Mouse (Mus musculus) neutrophil, adult 5-6 weeks (primary cell): ENCODE results near the gene Dhx57. TPM values are rescaled to one million over a fixed set of nuclear protein-coding genes. Genes with fewer than 3 reads are reported as not detected.
"Not testable (repeated sequence)": the region's sequence is repeated elsewhere in the genome, so short reads cannot be mapped to it uniquely, and the experiment has no call there.

Experiments
- ATAC-seq: fragments of 151-379, 151-347 bp; 2 replicates; pipeline ENCODE4 v1.8.0; 2017; ENCODE audit warnings: mild to moderate bottlenecking, moderate TSS enrichment; ENCODE audit not compliant: insufficient number of reproducible peaks, poor library complexity, low FRiP score, severe bottlenecking; ENCODE audit errors: extremely low read depth
- total RNA-seq: library from RNA; stranded (forward); fragments of 200-1000 nt; gene quantifications from 2 replicates; pipeline ENCODE4 v1.2.3, GENCODE M21; 2017

The Dhx57 gene
- total RNA-seq, 1 experiment from 2014 or later, result 74.3 TPM

DNA sequence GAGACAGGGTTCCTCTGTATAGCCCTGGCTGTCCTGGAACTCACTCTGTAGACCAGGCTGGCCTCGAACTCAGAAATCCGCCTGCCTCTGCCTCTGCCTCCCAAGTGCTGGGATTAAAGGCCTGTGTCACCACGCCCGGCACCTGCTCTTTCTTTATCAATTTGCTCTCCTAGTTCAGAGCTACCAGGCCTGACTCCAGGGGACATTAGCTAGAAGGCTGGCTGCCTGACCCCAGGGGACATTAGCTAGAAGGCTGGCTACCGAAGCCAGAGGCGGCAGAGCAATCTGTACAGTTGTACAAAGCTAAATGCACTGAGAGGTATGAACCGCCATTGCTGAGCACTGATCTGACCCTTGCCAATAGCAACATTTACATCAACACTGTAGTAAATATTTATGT, 19.7 kb downstream of the Dhx57 start:
- not testable (repeated sequence) for ATAC-seq

DNA sequence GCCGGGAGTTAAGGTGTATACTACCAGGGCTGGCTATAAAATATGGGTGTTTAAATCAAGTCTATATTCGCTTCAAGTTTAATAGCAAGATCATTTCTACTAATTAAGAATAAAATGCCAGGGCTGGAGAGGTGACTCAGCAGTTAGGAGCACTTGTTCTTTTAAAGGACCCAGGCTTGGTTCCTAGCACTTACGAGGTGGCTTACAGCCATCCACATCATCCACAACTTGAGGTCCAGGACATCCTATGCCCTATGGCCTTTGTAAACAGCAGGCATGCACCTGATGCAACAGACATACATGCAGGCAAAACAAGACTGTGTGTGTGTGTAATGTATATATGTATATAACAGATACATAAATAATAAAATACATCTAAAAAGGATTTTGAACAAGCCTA, 22.1 kb downstream of the Dhx57 start:
- no peak for ATAC-seq

DNA sequence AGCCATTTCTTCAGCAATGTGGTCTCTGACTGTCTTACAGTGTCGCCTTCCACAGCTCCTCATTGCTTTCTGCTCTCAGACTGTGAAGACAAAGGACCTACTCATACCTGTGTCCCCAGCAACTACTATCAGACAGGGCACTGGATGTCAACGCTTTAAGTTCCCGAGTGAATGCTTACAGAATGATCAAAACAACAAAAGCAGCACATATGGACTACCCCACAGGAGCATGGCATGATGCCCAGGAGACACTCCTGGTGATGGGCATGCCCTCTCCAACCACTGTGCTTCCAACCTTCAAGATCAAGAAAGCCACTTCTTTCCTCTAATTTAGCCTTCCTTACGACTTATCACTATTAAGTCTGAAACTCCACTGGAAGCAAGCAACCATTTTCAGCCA, 23.2 kb downstream of the Dhx57 start:
- no peak for ATAC-seq

DNA sequence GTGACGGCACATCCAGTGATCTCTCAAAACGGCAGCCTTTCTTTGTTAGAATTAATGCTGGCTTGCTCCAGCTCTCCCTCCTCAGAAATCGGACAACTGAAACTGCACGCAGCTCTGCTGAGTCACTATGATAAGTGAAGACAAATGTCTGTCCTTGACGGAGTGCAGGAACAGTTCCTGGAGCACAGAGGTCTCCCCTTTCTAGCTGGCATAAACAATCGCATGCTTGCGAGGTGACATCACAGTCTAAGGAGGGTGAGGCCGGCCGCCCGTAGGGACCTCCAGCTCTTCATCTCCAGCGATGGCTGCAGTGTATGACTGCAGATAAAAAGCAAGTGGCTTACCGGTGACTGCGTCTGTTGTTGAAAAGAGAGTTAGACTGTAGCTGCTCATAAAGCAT, 35.1 kb downstream of the Dhx57 start:
- ATAC-seq, result no peak

DNA sequence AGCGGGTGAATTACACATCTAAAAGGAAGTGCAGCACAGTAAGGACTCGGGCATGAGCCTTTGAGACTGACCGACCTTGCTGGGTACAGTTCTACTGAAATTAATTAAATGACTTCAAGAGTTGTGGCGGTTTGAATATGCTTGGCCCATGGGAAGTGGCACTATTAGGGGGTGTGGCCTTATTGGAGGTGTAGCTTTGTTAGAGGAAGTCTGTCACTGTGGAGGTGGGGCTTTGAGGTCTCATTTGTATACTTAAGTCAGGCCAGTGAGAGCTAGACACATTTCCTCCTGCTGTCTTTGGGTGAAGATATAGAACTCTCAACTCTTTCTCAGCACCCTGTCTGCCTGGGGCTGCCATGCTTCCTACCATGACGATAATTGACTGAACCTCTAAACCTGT, 35.9 kb downstream of the Dhx57 start:
- no peak for ATAC-seq

DNA sequence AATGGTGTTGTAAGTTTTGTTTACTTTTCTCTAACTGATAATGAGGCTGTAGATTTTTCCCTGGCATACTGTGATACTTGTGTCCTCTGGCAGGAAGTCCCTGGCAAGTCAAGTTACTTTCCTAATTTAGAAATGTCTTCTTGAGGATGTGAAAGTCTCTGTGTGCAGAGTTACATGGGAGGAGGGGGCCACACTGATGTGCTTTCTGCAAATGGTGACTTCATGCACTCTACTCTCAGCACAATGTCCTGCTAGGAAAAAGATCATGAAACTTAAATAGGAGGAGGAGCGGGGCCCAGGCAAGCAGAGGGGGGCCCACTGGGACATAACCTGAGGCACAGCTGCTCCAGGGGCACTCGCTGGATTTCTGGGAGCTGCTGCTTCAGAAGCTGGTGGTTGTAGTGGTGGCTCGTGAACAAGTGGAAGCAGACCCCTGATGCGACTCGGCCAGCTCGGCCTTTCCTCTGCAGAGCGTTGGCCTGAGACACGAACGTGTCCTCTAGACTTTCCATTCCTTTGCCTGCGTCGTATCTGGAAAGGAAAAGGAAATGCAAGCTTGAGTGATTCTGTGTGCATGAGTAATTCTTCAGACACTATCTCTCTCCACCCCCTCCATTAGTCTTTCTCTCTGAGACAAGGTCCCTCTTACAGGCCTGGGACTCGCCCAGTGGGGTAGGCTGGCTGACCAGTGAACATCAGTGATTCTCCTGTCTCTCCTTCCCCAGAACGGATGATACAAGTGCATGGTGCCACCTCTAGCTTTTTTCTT, 37.3 kb downstream of the Dhx57 start:
- 0 out of 2 replicates have a peak, but pooled peaks have one; percentile 23 for ATAC-seq

DNA sequence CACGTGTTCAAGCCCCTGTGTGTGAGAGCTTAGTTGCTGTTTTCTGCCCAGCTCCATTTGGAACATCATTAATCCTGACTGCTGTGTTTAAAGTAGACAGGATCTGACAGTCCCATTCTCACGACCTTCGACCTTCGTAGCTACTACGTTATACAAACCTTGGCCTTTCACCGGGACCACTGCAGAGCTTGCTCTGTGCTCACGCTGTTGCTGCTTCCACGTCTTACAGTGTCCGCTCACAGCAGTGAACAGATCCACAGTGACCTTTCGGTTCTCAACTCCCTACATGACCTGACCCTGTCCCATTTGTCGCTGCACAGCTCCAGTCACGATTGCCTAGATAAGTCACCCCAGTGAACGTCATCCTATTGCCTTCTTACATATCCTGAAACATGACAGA, 47.2 kb downstream of the Dhx57 start:
- no peak for ATAC-seq

DNA sequence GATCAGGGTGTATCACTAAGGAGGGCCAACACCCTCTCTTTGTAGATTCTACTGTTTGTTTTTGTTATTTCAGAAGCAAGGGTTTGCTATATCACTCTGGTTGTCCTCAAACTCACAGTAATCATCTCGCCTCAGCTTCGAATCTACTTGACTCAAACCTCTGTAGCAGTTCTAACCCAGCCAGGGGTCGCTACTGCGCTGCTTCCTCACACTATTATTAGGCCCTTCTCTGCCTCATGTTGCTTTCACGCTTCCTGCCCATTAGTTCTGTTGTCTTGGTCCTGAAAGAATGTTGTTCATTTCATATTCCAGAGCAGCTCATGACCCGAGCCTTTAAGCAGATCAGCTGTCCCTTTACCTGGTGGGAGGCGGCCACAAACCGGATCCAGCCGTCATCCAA, 48.7 kb downstream of the Dhx57 start:
- ATAC-seq, result no peak

DNA sequence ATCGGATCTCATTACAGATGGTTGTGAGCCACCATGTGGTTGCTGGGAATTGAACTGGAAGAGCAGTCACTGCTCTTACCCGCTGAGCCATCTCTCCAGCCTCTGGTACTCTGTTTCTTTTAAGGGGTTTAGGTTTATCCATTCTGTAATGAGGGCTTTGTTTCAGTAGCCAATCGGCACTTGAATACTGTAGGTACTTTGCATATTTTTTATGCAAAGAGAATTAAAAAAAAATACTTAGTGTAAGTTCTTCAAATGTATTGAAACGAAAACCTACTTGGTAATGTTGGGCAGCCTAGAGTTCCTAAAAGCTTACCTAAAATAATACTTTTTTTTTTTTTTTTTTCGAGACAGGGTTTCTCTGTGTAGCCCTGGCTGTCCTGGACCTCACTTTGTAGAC, 52.8 kb downstream of the Dhx57 start:
- ATAC-seq, result 0 out of 2 replicates have a peak, but pooled peaks have one; percentile 20

DNA sequence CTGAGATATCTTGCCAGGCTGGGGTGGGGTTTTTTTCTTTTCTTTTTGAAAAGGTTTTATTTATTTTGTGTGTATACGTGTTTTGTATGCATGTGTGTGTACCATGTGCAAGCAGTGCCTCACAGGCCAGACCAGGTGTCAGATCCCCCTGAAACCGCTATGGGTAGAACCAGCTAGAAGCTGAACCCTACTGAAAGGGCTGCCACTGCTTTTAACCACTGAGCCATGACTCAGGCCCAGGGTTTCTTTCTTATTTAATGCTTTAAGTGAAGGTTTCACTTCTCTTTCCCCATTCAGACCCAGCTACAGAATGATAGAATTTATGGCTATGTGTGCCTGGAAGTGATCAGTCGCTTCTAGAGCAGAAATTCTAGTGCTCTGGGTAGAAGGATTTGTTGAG, 53.5 kb downstream of the Dhx57 start:
- peak; percentile 84 for ATAC-seq

DNA sequence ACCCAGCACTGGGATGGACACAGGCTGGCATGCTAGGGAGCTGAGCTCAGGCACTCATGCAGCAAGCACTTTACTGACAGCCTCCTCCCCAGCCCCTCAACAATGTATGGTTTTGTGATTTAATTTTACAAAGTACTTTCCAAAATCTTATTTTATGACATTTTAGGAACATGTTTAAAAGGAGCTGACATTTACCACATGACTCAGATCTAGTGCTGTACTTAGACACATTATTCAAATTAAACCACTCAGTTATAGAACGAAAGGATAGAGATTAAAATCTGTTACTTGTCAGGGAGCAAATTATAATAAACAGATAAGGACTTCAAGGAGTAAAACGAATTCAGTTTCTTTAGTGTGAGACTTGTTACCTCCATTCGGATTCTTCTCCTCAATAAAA, 54.8 kb downstream of the Dhx57 start:
- no peak for ATAC-seq

DNA sequence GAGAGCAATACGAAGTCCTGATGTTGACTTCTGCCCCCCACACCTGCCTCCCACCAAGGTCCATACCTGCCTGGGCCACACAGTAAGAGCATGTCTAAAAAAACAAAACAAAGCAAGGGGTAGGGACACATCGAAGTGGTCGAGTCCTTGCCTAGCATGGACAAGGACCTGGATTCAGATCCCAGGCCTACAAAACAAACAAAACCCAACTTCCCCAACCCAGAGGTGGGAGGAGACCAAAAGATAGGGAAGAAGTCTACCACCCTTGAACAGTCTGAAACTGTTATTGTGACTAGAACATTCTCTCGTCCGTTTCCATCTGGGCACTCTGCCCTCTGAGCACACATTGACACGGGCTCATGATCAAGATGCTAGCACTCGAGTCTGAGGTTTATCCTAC, 55.9 kb downstream of the Dhx57 start:
- no peak for ATAC-seq

DNA sequence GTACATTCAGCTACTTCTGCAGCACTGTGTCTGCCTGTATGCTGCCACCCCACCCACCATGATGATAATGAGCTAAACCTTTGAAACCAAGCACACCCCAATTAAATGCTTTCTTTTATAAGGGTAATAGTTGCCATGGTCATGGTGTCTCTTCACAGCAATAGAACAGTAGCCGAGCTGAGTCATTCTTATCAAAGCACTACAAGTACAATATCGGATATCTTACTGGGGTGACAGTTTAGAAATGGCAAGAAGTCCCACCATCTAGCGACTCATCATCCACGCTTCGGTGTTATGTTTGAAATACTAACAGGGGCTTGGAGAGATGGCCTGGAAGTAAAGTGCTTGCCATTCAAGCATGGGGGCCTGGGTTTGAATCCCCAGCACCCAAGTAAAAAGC, 56.4 kb downstream of the Dhx57 start:
- ATAC-seq, result no peak

DNA sequence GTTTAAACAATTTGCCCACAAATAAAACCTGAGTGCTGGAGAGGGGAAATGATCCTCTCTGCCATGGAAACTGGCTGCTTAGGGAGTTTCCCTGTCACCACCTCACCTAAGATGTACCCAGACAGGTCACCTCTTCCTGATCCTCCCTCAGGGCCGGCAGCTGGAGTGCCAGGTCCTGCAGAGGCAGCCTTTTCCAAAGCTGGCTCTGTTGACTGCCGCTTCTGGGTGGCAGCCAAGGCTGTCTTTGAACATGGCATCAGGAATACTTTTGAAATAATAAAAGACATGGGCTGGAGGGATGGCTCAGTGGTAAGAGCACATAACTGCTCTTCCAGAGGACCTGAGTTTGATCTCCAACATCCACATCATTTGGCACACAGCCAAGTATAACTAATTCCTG, 60.9 kb downstream of the Dhx57 start:
- no peak for ATAC-seq

DNA sequence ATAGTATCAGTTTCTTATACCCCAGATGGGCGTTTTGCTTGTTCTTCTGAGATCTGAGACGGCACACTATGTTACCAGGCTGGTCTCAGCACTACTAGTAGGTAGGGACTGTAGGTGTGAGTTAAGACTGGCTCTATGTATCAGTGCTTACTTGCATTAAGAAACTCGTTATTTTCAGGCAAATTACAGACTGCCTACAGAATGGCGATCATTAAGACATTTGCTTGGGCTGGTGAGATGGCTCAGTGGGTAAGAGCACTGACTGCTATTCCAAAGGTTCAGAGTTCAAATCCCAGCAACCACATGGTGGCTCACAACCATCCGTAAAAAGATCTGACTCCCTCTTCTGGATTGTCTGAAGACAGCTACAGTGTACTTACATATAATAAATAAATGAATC, 65.1 kb downstream of the Dhx57 start:
- not testable (repeated sequence) for ATAC-seq

DNA sequence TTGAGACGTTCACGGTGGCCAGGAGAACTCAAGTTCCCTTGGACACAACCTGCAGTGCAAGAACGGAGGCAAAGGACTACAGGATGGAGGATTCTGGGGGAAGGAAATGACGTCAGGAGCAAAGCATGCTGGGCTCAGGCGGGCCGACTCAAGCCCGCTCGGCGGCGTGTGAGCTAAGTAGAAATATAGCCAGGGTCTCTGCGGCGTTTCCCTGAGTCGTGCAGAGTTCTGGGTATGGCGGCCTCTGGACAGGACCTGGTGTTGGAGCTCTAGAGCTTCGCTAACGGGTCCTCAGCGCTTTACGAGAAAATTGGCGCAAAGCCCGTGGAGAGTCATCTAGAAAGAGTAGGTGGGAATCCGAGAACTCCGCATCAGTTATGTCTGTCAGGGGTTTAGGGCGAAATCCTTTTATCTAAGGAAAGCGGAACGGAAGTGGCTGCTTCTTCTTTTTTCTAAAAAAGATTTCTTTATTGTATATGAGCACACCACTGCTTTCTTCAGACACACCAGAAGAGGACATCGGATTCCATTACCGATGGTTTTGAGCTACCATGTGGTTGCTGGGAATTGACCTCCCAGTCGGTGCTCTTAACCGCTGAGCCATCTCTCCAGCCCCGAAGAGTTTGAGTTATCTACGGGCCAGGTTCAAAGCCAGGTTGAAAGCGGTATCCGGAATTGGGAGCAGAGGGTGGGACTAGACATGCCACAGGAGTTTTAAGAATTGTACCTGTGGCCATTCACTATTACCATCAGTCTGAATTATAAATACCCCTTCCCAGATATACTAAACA, 65.8 kb downstream of the Dhx57 start, which contains the start of gene Gemin6:
TSS of gene Gemin6 (plus strand) at position 116 of the 791 bp plus-strand sequence.
- peak; percentile 98 for ATAC-seq

DNA sequence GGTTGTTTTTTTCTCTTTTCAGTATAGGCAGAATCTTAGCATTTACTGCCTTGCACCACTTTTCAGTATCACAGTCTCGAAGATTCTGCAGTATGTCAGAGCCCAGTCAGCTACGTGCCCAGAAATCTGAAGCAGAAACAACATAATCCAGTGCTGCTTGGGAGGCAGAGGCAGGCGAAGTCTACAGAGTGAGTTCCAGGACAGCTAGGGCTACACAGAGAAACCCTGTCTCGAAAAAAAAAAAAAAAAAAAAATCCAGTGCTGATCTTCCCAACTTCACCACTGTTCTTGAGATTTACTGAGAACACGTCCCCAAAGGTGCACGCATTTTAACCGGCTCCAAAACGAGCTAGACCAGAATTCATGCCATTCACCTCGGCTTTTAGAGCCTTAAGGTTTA, 66.4 kb downstream of the Dhx57 start:
- ATAC-seq, result no peak

DNA sequence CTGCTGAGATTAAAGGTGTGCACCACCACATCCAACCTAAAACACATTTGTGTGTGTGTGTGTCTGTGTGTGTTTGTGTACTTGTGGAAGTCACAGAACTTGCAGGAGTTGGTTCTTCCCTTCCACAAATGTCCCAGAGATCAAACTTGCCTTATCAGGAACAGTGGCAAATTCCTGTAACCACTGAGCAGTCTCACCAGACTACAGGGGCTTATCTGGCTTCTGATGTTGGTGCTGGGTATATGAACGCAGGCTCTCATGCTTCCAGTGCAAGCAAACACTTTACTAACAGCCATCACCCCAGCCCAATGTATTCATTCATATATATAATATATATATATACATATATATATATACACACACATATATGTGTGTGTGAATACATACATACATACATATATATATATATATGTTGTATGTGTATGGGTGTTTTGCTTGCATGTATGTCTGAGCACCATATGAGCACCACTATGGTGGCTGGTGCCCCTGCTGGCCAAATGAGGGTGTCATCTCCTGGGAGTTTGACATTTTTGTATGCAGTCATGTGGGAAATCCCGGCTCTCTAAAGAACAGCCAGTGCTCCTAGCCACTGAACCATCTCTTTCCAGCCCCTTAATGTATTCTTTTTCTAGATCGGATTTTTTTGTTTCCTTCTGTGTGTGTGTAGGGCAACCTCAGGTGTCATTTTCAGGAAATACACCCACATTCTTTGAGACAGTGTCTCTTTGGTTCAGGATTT, 68.2 kb downstream of the Dhx57 start:
- peak; percentile 43; the same call in 1 of the 2 replicates for ATAC-seq

DNA sequence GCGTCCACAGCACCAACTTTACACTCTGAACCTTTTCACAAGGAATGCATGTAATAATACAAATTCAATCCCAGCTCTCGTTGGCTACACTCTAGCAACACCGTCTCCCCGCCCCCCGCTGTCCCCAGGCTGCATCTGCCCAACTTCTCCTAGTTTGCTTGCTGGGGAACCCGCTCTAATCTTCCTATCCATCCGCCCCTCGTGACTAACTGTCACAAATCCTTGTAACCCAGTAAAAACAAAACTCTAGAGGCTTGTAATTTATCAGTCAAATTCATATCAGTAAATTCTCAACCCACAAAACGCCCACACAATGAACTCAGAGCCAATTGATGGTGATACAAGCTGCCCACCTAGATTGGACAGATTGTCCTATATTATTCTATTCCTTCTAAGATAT, 69.1 kb downstream of the Dhx57 start:
- no peak for ATAC-seq

DNA sequence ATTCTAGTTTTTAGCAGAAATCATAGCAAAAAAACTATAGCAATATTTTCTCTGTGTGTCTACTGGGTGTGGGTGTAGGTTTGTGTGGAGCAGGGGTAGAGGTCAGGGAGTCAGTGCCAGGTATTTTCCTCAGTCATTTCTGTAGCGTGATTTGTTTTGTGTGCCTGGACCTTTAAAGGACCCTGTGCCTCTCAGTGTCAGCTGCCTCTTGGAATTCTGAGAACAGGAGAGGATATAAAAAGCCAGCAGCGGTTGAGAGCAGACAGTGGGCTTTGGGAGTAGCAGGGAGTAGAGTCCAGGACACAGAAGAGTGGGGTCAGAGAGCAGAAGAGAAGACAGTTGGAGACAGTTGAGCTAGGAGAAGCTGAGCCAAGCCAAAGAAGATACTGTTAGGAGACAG, 70.1 kb downstream of the Dhx57 start:
- no peak for ATAC-seq
